Mouse (Mus musculus): Measurements from ENCODE around the gene Mipol1.
"Not testable (repeated sequence)": the region's sequence is repeated elsewhere in the genome, so short reads cannot be mapped to it uniquely, and the experiment has no call there.

Gene Mipol1

DNA sequence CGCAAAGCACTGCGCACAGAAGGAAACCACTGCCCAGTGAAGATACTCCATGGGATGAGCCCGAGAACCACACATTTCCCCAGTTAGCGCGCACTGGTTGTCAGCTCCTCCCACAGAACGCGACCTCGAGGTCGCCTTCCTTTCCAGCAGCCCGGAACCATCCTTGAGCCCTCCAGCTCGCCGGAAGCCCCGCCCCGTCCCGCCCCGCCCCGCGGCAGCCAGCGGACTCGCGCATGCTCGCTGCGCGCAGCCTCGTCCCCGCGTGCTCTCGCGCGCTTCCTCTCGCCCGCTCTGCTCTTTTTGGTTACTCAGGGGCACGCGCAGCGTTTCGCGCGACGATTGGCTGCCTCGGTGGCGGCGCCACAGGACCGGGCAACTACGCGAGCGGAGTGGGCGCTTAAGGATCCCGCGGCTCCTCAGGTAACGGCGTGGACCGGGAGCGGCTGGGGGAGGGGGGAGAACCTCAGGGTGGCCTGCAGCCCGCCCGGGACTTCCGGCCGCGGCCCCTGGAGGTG lies at the start of gene Mipol1, which contains the start of gene Prps1l3:
Mipol1 (plus strand) TSS at position 236 of the 515 bp plus-strand sequence.
Prps1l3 (plus strand) TSS at position 221 of the 515 bp plus-strand sequence.
- DNase-seq: peak; percentile 90

DNA sequence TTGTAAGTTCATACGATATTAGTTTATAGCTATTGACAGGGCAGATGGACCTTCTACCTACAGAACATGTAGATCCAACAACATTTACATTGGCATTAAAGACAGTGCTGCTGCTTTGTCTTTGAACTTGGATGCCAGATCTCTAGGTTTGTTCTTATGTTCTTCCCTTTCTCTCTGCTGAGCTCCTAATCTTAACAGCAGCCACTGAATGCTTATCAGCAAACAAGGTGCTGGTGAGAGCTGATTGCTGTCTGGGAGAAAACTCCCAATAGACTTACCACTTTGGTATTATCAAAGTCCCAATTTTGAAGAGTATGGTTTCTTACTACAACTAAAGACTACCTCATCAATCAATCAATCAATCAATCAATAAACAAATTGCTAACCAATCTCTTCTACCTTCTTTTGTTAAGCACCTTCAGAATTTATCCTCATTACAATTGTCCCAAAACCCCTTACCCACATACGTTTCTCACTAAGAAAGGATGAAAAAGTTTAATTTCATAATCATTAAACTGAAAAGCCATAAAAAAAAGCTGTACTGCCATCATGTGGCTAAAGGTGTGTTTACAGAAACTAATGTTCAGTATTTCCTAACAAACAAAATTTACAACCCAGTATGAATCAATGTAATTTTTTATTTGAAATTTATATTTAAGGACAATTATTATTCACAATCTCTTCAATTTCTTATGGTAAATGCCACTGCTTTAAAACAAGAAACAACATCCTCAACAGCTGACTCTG lies 45.7 kb upstream of the Mipol1 start:
- DNase-seq: no peak

DNA sequence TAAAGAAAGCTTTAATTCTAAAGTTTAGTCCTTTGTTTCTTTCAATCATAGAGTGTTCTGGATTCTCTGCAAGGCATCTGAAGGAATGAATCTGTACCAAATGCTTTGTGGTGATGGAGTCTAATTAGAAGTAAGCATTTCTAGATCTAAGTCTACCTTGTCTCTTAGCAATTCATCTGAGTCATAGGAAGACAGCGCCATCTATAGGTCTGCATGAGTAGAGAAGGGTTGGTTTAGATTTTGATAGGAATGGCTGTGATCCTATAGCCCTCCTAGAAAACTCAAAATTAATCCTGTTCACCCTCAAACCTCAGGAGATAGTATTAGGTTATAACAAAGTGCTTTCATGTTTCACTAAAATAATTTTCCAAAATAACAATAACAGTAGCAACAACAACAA lies 44.8 kb upstream of the Mipol1 start:
- DNase-seq: no peak

- DNase-seq: no peak
Measured at GRCm38 (mm10) chr12:57186126-57186525, 44.1 kb upstream of the Mipol1 start.

DNA sequence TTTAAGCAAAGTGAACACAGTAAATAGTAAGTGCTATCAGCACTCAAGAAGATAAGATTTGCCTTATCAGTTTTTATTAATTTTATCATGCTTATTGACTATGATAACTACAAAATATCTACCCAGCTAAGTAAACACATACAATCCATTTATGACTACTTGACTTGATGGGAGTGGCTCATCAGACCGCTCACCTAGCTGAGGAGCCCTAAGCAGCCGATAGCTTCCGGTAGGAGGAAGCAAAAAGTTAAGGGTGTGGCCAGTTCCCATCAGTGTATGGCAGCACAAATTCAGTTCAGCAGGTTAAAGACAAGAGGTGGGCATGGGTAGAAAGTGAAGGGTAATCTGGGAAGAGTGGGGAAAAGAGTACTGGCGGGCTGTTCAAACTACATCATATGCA lies 43.2 kb upstream of the Mipol1 start:
- DNase-seq: no peak

- no peak for DNase-seq
Measured at GRCm38 (mm10) chr12:57194609-57195008, 35.6 kb upstream of the Mipol1 start.

- DNase-seq: no peak
Measured at GRCm38 (mm10) chr12:57196286-57196607, 34.0 kb upstream of the Mipol1 start.

- no peak for DNase-seq
Measured at GRCm38 (mm10) chr12:57196608-57197362, 33.4 kb upstream of the Mipol1 start.

DNA sequence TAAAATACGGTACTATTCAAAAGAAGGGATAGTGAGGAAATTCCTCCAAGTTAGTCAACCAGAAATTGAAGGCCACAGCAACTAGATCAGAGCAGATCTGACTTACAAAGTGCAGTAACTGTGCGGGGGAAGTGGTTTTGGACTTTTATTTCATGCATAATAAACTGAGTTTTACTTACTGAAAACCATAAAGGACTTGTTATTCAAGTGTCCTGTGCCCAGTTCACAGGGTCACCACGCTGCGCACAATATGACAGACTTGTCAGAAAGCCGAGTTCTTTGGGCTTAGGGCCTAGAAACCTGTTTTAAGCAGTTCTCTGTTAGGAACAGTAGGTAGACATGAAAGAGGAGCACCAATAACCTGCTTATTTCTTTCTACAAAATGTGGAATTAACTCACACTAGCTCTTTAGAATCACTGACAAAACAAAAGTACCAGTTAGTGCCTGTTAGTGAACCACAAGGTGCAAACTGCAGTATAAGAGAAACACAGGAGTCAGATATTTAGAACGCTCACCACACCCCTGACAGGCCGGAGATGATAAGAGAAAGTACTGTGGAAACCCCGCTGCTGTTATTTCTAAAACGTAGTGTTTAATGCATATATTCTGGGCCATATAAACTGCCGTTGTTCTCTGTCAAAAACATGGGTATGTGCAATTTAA lies 32.7 kb upstream of the Mipol1 start, which contains the start of gene Slc25a21:
Slc25a21 (minus strand) TSS at position 110 of the 664 bp plus-strand sequence.
- DNase-seq: no peak

DNA sequence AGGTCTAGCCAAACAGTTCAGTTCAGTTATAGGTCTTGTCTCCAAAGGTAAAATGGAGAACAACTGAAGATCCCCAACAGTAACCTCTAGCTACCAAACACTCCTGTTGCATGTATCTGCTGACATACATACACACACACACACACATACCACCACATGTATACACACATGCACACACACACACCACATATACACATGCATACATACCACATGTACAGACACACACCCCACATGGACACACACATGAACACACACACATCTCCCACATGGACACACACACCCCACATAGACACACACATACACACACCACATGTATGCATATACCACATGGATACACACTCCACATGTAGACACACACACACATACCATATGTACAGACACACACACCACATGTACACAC lies 32.0 kb upstream of the Mipol1 start:
- DNase-seq: no peak

DNA sequence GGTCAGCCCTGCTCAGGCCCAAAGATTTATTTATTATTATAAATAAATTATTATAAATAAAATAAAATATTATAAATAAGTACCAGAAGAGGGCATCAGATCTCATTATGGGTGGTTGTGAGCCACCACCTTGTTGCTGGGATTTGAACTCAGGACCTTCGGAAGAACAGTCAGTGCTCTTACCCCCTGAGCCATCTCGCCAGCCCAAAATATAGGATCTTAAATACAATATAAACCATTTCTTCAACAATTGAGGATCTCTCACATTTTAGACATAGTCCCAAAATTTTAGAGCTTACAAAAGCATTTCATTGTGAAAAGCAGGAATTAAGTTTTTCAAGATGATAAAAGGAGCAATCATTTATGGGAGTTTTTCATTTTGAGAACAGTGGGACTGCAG lies 30.8 kb upstream of the Mipol1 start:
- DNase-seq: no peak

GRCm38 (mm10) chr12:57201901-57202300 lies 28.3 kb upstream of the Mipol1 start:
- DNase-seq: no peak

DNA sequence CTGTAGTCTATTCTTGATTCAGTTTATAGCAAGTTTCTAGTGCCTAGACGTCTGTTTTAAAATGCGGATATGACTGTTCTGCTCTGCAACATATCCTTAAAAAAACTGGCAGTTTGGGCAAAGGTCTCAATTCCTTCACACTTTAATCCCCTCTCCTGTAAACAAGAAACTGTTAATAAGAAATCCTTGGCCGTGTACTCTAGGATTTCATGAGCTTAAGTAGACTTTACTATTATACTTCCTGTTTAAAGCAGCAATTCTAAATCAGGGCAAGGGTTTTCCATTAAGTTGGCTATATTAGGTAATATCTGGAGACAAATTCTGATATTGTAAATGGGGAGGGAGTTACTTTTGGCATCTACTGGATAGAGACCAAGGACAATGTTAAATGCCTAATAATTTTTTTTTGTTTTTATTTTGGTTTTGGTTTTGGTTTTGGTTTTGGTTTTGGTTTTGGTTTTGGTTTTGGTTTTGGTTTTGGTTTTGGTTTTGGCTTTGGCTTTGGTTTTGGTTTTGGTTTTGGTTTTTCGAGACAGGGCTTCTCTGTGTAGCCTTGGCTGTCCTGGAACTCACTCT lies 25.9 kb upstream of the Mipol1 start:
- DNase-seq: no peak

- DNase-seq: peak; percentile 14
Measured at GRCm38 (mm10) chr12:57211353-57212311, 18.6 kb upstream of the Mipol1 start.

DNA sequence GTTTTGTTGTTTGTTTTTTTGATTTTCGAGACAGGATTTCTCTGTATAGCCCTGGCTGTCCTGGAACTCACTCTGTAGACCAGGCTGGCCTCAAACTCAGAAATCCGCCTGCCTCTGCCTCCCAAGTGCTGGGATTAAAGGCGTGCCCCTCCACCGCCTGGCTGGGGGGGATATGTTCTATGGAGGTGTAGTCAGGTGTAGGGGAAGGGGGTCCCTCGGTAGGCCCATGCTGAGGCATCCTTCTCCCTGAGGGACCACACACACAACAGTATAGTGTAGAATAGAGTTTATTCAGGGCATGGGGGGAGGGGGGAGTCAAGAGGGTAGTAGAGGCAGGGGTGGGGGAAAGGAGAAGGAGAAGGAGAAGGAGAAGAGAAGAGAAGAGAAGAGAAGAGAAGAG lies 17.8 kb upstream of the Mipol1 start:
- not testable (repeated sequence) for DNase-seq

DNA sequence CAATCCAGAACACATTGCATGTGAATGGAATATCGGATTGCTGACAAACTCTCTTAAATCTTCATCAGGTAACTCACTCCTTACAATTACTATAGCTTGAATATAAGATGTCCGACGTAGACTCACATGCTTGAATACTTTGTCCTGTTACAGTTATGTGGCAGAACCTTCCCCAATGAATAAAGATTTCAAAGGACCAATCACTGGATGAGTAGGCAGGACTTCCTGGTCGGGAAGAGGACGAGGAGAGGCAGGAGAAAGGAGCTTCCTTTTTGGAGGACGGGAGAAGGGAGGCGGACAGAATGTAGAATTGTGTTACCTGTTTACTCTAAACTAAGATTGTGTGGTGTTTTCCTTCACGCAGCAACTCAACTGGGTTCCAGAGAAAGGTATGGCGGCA lies 3.8 kb upstream of the Mipol1 start:
- no peak for DNase-seq

- no peak for DNase-seq
Measured at GRCm38 (mm10) chr12:57227776-57228175, 2.5 kb upstream of the Mipol1 start.

GRCm38 (mm10) chr12:57229703-57230102 lies 524 bp upstream of the Mipol1 start:
- DNase-seq: no peak

- no peak for DNase-seq
Measured at GRCm38 (mm10) chr12:57231085-57231875, 1.1 kb downstream of the Mipol1 start.

GRCm38 (mm10) chr12:57233386-57233785 lies 3.2 kb downstream of the Mipol1 start:
- no peak for DNase-seq

Measured in layer of hippocampus, adult 9-11 months (tissue).